Mouse (Mus musculus): ENCODE results near the gene Stbd1.

GRCm38 (mm10) chr5:92585932-92586331 lies 16.9 kb upstream of the Stbd1 start:
- no peak for TF ChIP-seq CTCF (IDR thresholded peaks at IDR 0.05; ENCODE audit: control insufficient read depth, insufficient read depth, insufficient replicate concordance, low read depth, low read length)
- no peak for TF ChIP-seq POLR2A (IDR thresholded peaks at IDR 0.05; ENCODE audit: control insufficient read depth, low read depth, low read length)

All from testis, adult 2 months (tissue).